Mouse (Mus musculus) heart, embryonic 13.5 days (tissue): ENCODE measurements around the gene Arfgef2. TPM values are rescaled to one million over a fixed set of nuclear protein-coding genes. Genes with fewer than 3 reads are reported as not detected.

Experiments
- ATAC-seq: fragments of 200-750 bp; cut with Nextera tagmentation; 2 replicates; pipeline ENCODE4 v1.8.0; 2017; ENCODE audit warnings: moderate TSS enrichment; ENCODE audit not compliant: insufficient number of reproducible peaks, low FRiP score, low TSS enrichment; ENCODE audit errors: extremely low read depth
- H3K27ac ChIP-seq: fragments of 300-500 bp; sonication (generic); replicated peaks from 2 replicates; pipeline ENCODE4 v1.5.1; 2015; ENCODE audit warnings: moderate library complexity, mild to moderate bottlenecking, inconsistent platforms
- H3K27me3 ChIP-seq: fragments of 300-500 bp; sonication (generic); replicated peaks from 2 replicates; pipeline ENCODE4 v1.6.1; 2015; ENCODE audit warnings: mild to moderate bottlenecking, inconsistent platforms
- H3K36me3 ChIP-seq: fragments of 300-500 bp; sonication (generic); 2 replicates; pipeline ENCODE4 v1.6.1; 2015; ENCODE audit warnings: mild to moderate bottlenecking, inconsistent platforms
- H3K4me1 ChIP-seq: fragments of 300-500 bp; sonication (generic); 2 replicates; pipeline ENCODE4 v1.6.1; 2015; ENCODE audit warnings: inconsistent platforms
- H3K4me2 ChIP-seq: fragments of 300-500 bp; sonication (generic); 2 replicates; pipeline ENCODE4 v1.6.1; 2015; ENCODE audit warnings: inconsistent platforms, mild to moderate bottlenecking, moderate library complexity
- H3K4me3 ChIP-seq: fragments of 300-500 bp; sonication (generic); 2 replicates; pipeline ENCODE4 v1.5.1; 2015; ENCODE audit warnings: moderate library complexity, mild to moderate bottlenecking, inconsistent platforms
- H3K9ac ChIP-seq: fragments of 300-500 bp; sonication (generic); 2 replicates; pipeline ENCODE4 v1.6.1; 2015; ENCODE audit warnings: inconsistent platforms, mild to moderate bottlenecking, moderate library complexity
- H3K9me3 ChIP-seq: fragments of 300-500 bp; sonication (generic); 2 replicates; pipeline ENCODE4 v1.6.1; 2016; ENCODE audit warnings: inconsistent platforms
- WGBS: fragments of 180-500 bp; shearing (Covaris S2); methylation state at CpG from one replicate; pipeline ENCODE4 v1.1.7; 2015; ENCODE audit warnings: mixed read lengths; 5-methylcytosine and 5-hydroxymethylcytosine counted together
- polyA plus RNA-seq: library from polyadenylated mRNA; unstranded; fragments of >200 nt; fragmentation: Nextera tagmentation; extraction: Ambion mirVana; gene quantifications from 2 replicates; pipeline ENCODE4 v1.2.1, GENCODE M21; 2015

Arfgef2 gene
- polyA plus RNA-seq, 1 experiment from 2014 or later: 5.2 TPM

DNA sequence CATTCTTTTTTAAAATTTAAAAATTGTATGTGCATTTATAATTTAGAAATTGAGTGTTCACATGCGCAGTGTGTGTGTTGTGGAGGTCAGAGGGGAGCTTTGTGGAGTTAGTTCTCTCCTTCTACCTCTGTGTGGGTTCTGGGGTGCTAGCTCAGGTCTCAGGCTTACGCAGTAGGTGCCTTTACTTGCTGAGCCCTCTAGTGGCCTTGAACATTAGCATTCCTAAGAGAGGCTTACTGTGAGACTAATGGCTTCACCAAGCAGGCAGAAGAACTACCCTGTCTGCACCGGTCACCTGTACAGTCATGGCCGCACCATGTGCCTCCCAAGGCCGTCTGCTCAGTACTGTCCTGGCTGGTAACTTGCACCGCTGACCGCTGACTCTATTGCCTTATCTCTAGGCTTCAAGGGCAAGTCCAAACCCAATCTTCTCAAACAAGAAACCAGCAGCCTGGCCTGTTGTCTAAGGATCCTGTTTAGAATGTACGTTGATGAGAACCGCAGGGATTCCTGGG lies 86.0 kb downstream of the Arfgef2 start:
- no peaks in the 10 kb centered on the region for H3K4me1 ChIP-seq
- H3K4me3 ChIP-seq: no peak overlapping the region
- no peak overlapping the region for H3K4me2 ChIP-seq
- no peak for ATAC-seq
- no peaks in the 10 kb centered on the region for H3K27me3 ChIP-seq
- no peaks in the 10 kb centered on the region for H3K9me3 ChIP-seq
- peaks cover 74% of the 10 kb centered on the region for H3K36me3 ChIP-seq
- H3K9ac ChIP-seq: no peak overlapping the region
- H3K27ac ChIP-seq: no peak overlapping the region
- 75% methylated on average over 9 of the region's 9 CpGs for WGBS

DNA sequence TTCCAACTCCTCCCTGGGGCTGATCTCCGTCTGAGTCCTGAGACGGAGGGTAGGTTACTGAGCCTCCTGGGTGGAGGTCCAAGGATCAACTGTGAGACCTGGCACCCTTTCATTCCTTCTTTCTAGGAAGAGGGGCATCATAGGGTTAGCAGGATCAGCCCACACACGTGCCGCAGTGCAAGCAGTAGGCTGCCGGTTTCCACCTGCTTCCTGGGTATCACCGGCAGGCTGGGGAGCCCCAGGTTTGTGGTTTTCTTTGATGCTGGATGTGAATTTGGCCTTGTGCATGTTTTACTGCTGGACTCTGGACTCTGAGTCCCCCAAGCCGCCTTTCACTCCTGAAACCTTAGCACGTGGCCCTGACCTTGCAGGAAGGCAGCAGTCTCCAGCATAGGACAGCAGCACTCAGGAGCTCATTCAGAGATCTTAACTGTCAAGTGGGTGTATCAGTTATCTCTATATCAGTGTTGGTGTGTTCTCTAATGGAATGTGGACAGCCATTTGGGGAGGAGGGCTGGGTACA lies 86.8 kb downstream of the Arfgef2 start:
- ATAC-seq: no peak
- H3K9ac ChIP-seq: no peak overlapping the region
- no peak overlapping the region for H3K27ac ChIP-seq
- no peaks in the 10 kb centered on the region for H3K4me1 ChIP-seq
- no peak overlapping the region for H3K4me3 ChIP-seq
- H3K27me3 ChIP-seq: no peaks in the 10 kb centered on the region
- H3K9me3 ChIP-seq: no peaks in the 10 kb centered on the region
- no peak overlapping the region for H3K4me2 ChIP-seq
- peaks cover 74% of the 10 kb centered on the region for H3K36me3 ChIP-seq
- 90% methylated on average over 8 of the region's 8 CpGs for WGBS

DNA sequence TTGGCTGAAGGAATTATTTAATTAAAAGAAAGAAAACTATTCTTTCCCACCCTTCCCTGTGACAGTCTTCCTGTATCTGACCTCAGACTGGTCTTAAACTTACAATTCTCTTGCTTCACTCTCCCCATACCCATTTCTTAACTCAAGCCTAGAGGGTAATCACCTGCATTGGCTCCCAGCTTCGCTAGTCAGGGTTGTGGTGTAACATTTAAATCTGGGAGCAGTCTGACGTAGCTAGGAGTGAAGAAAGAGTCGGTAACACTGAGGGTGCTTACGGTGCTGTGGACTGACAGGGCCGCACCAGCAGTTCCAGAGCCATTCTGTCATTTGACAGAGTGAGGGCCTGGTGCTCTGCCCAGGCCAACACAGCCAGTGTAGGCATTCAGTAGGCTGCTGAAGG lies 87.6 kb downstream of the Arfgef2 start:
- WGBS: 91% methylated on average over 5 of the region's 5 CpGs
- Histone ChIP-seq H3K9me3 (no peaks in the 10 kb centered on the region), H3K36me3 (peaks cover 75% of the 10 kb centered on the region), H3K4me3 (no peak overlapping the region), H3K27ac (no peak overlapping the region), H3K4me2 (no peak overlapping the region), H3K4me1 (no peaks in the 10 kb centered on the region), H3K9ac (no peak overlapping the region), H3K27me3 (no peaks in the 10 kb centered on the region)
- no peak for ATAC-seq

DNA sequence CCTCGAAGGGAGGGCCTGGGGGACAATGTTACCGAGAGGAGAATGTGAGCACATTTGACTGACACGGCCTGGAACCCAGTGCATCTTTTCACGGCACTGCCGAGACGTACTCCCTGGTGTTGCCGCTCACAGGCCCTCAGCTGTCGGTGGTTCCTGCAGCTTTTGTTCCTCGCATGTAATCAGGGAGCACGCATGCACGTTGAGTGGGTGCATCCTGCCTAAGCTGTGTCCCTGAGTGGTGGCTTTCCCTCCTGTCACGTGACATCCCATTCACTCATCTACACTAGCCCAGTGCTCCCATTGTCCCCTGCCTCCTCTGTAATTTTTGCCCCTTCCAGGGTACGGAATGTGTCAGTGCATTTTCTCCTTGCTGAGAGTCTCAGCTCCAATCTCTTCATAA lies 91.0 kb downstream of the Arfgef2 start:
- no peaks in the 10 kb centered on the region for H3K9me3 ChIP-seq
- no peak overlapping the region for H3K4me2 ChIP-seq
- H3K36me3 ChIP-seq: peaks cover 59% of the 10 kb centered on the region
- H3K27ac ChIP-seq: no peak overlapping the region
- H3K4me1 ChIP-seq: no peaks in the 10 kb centered on the region
- 77% methylated on average over 13 of the region's 13 CpGs for WGBS
- no peaks in the 10 kb centered on the region for H3K27me3 ChIP-seq
- no peak overlapping the region for H3K4me3 ChIP-seq
- no peak overlapping the region for H3K9ac ChIP-seq
- ATAC-seq: no peak; the same call in 1 of the 2 replicates

DNA sequence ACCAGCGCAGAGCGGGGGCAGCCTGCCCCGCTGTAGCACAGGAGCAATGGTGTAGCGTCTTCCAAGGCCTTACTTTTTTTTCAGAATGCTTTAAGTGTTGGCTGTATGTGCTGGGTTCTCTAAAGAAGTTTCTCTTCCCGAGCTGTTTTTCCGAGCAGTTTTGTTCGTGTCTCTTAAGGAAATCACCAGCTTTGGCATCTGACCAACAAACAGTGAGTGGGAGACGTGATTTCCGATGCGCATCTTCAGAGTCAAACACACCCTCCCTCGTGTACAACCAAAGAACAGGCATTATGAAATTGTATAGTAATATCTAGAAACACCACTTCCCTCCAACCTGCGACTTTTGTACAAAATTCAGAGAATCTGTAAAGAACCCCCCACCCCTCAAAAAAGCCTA lies 91.6 kb downstream of the Arfgef2 start:
- H3K27me3 ChIP-seq: no peaks in the 10 kb centered on the region
- H3K27ac ChIP-seq: no peak overlapping the region
- H3K4me1 ChIP-seq: no peaks in the 10 kb centered on the region
- no peak overlapping the region for H3K9ac ChIP-seq
- H3K4me2 ChIP-seq: no peak overlapping the region
- no peak overlapping the region for H3K4me3 ChIP-seq
- ATAC-seq: no peak
- peaks cover 55% of the 10 kb centered on the region for H3K36me3 ChIP-seq
- WGBS: 82% methylated on average over 12 of the region's 12 CpGs
- H3K9me3 ChIP-seq: no peaks in the 10 kb centered on the region

DNA sequence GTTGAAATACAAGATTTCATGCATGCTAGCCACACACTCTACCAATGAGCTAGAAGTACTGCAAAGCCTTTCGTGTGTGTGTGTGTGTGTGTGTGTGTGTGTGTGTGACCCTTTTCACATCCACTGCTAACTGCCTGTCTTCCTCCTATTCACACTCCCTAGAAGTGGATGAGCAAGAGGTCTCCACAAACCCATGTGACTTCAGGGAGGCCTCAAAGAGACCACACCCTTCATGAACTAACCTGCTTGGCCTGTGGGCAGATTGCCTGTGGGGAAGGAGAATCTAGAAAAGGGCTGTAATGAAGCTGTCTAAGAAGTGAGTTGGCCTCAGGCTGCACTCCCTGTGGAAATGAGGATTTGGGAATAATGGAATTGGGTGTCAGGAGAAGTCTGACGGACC lies 93.8 kb downstream of the Arfgef2 start:
- H3K9ac ChIP-seq: no peak overlapping the region
- WGBS: 68% methylated on average over 2 of the region's 2 CpGs
- ATAC-seq: no peak
- no peak overlapping the region for H3K27ac ChIP-seq
- H3K36me3 ChIP-seq: peaks cover 35% of the 10 kb centered on the region
- no peak overlapping the region for H3K4me2 ChIP-seq
- H3K4me3 ChIP-seq: no peak overlapping the region
- H3K9me3 ChIP-seq: no peaks in the 10 kb centered on the region
- H3K27me3 ChIP-seq: no peaks in the 10 kb centered on the region
- H3K4me1 ChIP-seq: no peaks in the 10 kb centered on the region

DNA sequence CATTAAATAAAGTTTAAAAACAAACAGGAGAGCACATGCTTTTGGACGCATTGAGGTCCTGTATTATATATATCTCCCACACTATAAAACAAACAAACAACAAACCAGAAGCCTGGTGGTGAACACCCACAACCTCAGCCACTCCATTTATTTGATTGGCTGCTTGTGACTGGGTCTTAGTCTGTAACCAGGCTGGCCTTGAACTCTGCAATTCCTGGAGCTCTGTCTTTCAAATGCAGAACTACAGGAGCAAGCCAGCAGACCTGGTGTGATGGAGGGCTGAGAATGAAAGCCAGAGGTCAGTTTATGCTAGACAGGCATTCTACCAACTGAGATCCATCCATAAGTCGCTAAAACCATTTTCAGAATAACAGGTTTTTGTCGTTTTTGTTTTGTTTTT lies 94.4 kb downstream of the Arfgef2 start:
- Histone ChIP-seq H3K4me2 (no peak overlapping the region), H3K36me3 (peaks cover 29% of the 10 kb centered on the region), H3K9me3 (no peaks in the 10 kb centered on the region), H3K27me3 (no peaks in the 10 kb centered on the region), H3K4me1 (no peaks in the 10 kb centered on the region), H3K27ac (no peak overlapping the region), H3K9ac (no peak overlapping the region), H3K4me3 (no peak overlapping the region)
- no peak for ATAC-seq
- WGBS: 61% methylated on average over 3 of the region's 3 CpGs

DNA sequence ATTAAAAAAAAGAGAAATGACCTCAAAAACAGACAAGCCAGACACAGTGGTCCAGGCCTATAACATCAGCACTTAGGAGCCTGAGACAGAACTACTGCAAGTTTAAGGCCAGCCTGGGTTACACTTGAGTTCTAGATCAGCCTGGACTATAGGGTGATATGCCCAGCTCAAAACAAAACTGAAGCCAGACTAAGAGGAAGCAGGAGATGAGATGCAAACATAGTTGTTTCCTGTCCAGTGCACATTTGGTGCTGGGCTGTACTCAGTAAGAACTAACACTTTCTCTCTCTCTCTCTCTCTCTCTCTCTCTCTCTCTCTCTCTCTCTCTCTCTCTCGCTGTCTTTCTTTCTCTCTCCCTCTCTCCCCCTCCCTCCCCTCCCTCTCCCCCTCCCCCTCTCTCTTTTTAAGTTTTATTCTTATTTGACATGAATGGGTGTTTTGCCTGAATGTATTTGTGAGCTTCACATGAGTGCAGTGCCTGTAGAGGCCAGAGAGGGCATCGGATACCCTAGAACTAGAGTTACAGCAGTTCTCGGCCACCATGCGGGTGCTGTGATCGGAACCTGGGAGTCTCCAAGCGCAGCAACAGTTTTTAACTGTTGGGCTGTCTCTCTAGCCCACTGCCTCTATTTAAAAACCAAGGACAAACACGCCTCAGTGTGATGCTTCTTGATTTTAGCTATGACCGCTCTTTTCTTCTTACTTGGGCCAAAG lies 95.6 kb downstream of the Arfgef2 start:
- Histone ChIP-seq H3K4me2 (no peak overlapping the region), H3K4me3 (no peak overlapping the region), H3K9me3 (no peaks in the 10 kb centered on the region), H3K27me3 (no peaks in the 10 kb centered on the region), H3K4me1 (peaks cover 7% of the 10 kb centered on the region; the same call in 1 of the 2 replicates), H3K9ac (no peak overlapping the region), H3K27ac (no peak overlapping the region), H3K36me3 (peaks cover 17% of the 10 kb centered on the region)
- ATAC-seq: no peak
- 82% methylated on average over 8 of the region's 8 CpGs for WGBS

DNA sequence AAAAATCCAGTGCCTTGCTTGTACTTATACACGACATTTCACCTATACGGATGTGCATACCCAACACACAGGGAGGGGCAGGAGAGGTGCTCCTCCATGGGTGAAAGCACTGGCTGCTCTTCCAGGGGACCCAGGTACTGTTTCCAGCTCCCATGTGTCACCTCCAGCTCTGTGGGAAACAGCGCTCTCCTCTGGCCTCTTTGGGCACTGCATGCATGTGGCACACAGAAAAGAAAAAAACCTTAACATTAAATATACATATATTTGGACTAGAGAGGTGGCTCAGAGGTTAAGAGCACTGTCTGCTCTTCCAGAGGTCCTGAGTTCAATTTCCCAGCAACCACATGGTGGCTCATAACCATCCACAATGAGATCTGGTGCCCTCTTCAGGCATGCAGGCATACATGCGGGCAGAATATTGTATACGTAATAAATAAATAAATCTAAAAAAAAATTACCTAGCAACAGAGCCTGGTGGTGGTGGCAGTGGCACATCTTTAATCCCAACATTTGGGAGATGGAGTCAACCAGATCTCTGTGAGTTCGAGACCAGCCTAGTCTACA lies 98.4 kb downstream of the Arfgef2 start:
- Histone ChIP-seq H3K27me3 (no peaks in the 10 kb centered on the region), H3K9me3 (no peaks in the 10 kb centered on the region), H3K27ac (no peak overlapping the region), H3K9ac (no peak overlapping the region), H3K4me1 (peaks cover 22% of the 10 kb centered on the region), H3K4me3 (no peak overlapping the region), H3K4me2 (no peak overlapping the region), H3K36me3 (peaks cover 5% of the 10 kb centered on the region)
- no peak for ATAC-seq
- WGBS: 91% methylated on average over 6 of the region's 6 CpGs

DNA sequence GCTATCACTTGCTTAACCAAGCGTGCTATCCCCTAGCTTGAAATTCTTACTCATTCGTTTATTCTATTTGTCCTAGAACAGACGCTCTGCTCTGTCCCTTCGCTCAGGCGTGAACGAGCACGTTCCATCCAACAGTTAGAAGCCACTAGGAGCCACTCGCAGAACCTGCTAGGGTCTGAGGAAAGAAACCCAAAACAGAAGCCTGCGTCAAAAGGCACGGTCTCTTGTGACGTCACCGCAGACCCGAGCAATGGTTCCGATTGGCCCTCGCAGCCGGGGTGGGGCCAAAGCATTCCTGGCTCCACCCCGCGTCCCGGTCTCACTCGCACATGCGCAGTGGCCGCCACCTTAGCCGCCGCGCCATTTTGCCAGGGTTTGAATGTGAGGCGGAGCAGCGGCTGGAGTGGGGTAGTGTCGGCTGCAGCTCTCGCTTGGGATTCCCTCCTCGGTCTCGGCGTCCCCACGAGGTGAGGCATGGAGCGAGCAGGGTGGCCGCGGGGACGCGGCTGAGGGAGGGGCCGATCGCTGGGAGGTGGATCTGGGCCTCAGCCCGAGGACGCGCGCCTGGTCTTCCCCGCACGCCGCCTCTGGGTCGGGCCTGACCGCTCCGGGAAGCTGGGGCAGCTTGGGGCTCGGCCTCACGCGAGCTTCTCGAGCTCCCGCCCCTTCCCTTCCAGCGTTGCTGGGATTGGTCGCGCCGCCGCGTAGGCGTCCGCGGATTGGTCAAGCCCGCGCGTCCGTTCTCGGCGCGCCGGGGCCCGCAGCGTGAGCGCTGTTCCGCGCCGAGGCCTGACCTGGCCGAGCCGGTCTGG lies 100.5 kb downstream of the Arfgef2 start, which contains the start of gene Cse1l:
Gene Cse1l, plus strand, starts transcription at position 330 of the 812 bp plus-strand sequence.
- peaks cover 28% of the 10 kb centered on the region for H3K4me1 ChIP-seq
- H3K27ac ChIP-seq: peak within 1 kb of the TSS; percentile 99
- ATAC-seq: peak; percentile 93
- no peaks in the 10 kb centered on the region for H3K9me3 ChIP-seq
- H3K9ac ChIP-seq: peak within 1 kb of the TSS; percentile 97
- H3K4me2 ChIP-seq: peak within 1 kb of the TSS; percentile 86
- peak within 1 kb of the TSS; percentile 81 for H3K4me3 ChIP-seq
- H3K27me3 ChIP-seq: no peaks in the 10 kb centered on the region
- WGBS: 1% methylated on average over 80 of the region's 80 CpGs
- H3K36me3 ChIP-seq: peaks cover 13% of the 10 kb centered on the region

DNA sequence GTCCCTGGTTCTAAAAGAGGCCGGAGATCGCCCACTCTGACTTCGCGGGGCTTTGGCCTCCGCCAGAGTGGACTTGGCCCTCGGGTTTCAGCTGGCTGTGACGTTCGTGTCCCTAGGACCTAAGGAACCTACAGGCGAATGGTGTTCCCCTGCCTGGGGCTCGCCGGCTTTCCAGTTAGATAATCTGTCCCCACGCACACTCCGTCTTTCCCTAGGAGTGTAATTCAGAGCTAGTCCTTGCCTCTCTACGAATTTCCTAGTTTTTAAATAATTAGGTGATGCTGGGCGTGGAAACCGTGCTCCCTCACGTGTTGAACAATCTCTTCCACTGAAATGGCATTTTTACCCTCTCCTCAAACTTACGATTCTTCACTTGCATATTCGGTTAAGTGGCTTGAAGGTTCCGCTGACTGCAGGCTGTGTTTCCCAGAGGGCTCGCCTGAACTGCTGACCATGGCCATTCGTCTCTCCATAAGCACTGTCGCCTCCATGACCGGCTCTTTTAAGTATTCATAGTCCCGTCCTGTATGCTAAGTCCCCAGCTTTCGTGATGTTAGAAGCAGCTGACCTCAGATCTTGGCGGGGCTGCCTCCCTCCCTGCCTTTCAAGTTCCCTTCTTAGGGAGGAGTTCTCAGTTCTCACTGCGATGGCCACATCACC lies 101.3 kb downstream of the Arfgef2 start:
- Histone ChIP-seq H3K9me3 (no peaks in the 10 kb centered on the region), H3K4me2 (peak overlapping the region; percentile 86), H3K27ac (peak overlapping the region; percentile 99), H3K4me1 (peaks cover 33% of the 10 kb centered on the region), H3K27me3 (no peaks in the 10 kb centered on the region), H3K4me3 (peak overlapping the region; percentile 81), H3K36me3 (peaks cover 12% of the 10 kb centered on the region), H3K9ac (peak overlapping the region; percentile 97)
- no peak for ATAC-seq
- WGBS: under 1% methylated on average over 28 of the region's 28 CpGs
